Mouse (Mus musculus) limb, embryonic 12.5 days (tissue): ENCODE measurements at regions not wholly inside any gene's neighbourhood (a gene's known extent, or its start where the extent isn't known, plus 50 kb on each side); places are given as distances from the start of the nearest gene placed in this dataset.

Source experiments
- ATAC-seq: fragments of 200-750 bp; cut with Nextera tagmentation; 2 replicates; pipeline ENCODE4 v1.8.0; 2017; ENCODE audit warnings: low read depth, moderate TSS enrichment; ENCODE audit not compliant: insufficient number of reproducible peaks, insufficient read depth, low FRiP score, low TSS enrichment
- H3K27ac ChIP-seq: fragments of 300-500 bp; sonication (generic); 2 replicates; pipeline ENCODE4 v1.5.1; 2016; ENCODE audit warnings: mild to moderate bottlenecking, moderate library complexity
- H3K27me3 ChIP-seq: fragments of 300-500 bp; sonication (generic); 2 replicates; pipeline ENCODE4 v1.6.1; 2016; ENCODE audit warnings: mild to moderate bottlenecking, moderate library complexity
- H3K36me3 ChIP-seq: fragments of 300-500 bp; sonication (generic); 2 replicates; pipeline ENCODE4 v1.6.1; 2016; ENCODE audit warnings: mild to moderate bottlenecking, moderate library complexity
- H3K4me1 ChIP-seq: fragments of 300-500 bp; sonication (generic); replicated peaks from 2 replicates; pipeline ENCODE4 v1.6.1; 2016
- H3K4me2 ChIP-seq: fragments of 300-500 bp; sonication (generic); 2 replicates; pipeline ENCODE4 v1.6.1; 2016; ENCODE audit warnings: mild to moderate bottlenecking, moderate library complexity
- H3K4me3 ChIP-seq: fragments of 300-500 bp; sonication (generic); replicated peaks from 2 replicates; pipeline ENCODE4 v1.5.1; 2016; ENCODE audit warnings: mild to moderate bottlenecking
- H3K9ac ChIP-seq: fragments of 300-500 bp; sonication (generic); replicated peaks from 2 replicates; pipeline ENCODE4 v1.6.1; 2016; ENCODE audit warnings: mild to moderate bottlenecking, moderate library complexity
- H3K9me3 ChIP-seq: fragments of 300-500 bp; sonication (generic); 2 replicates; pipeline ENCODE4 v1.6.1; 2016; ENCODE audit warnings: mild to moderate bottlenecking, moderate library complexity
- WGBS: fragments of 180-500 bp; shearing (Covaris S2); methylation state at CpG from one replicate; pipeline ENCODE4 v1.1.7; 2016; 5-methylcytosine and 5-hydroxymethylcytosine counted together

DNA sequence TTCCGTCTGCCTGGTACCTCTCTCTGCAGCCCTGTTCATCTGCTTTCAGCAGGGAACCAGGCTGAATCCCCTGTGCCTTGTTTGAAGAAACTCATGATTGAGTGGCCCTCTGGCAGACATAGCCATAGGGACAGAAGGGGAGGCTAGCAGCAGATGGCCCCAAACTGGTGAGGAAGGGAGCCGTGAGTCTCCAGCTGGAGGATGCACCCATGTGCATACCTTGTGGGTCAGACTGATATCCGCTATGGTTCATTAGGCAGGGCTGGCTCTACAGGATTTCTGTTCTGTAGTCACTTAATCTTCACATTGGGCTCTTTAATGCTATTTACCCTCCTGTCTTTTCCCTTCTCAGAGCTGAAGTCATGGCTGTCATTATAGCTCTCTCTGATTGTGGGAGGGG is 175.9 kb upstream of the Mocs1 start:
- Histone ChIP-seq H3K27ac (no peak overlapping the region), H3K4me3 (no peak overlapping the region), H3K36me3 (no peaks in the 10 kb centered on the region), H3K4me1 (peaks cover 18% of the 10 kb centered on the region), H3K4me2 (no peak overlapping the region), H3K9ac (no peak overlapping the region), H3K27me3 (no peaks in the 10 kb centered on the region; the same call in none of the 2 replicates), H3K9me3 (no peaks in the 10 kb centered on the region)
- whole genome bisulfite sequencing: 81% methylated on average over 3 of the region's 3 CpGs
- no peak for ATAC-seq

DNA sequence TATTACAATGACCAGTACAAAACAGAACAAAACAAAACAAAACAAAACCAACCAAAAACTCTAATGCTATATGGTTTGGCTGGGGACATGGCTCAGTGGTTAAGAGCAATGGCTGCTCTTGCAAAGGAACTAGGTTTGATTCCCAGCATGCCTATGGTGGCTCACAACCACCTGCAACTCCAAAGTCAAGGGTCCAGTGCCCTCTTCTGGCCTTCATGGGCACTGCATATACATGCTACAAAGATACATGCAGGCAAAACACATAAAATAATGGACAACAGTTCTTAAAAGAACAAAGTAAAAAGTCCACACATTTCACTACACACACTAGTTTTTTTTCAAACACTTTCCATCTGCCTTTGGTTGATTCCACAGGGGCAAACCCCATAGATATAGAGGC is 169.7 kb upstream of the Mocs1 start:
- H3K4me3 ChIP-seq: no peak overlapping the region
- no peak overlapping the region for H3K4me2 ChIP-seq
- no peaks in the 10 kb centered on the region for H3K36me3 ChIP-seq
- no peak overlapping the region for H3K9ac ChIP-seq
- no peaks in the 10 kb centered on the region for H3K4me1 ChIP-seq
- no peaks in the 10 kb centered on the region for H3K9me3 ChIP-seq
- no peak overlapping the region for H3K27ac ChIP-seq
- H3K27me3 ChIP-seq: no peaks in the 10 kb centered on the region; the same call in 1 of the 2 replicates
- ATAC-seq: no peak

- Histone ChIP-seq H3K4me3 (no peak overlapping the region), H3K36me3 (no peaks in the 10 kb centered on the region), H3K9ac (no peak overlapping the region), H3K27me3 (no peaks in the 10 kb centered on the region), H3K27ac (no peak overlapping the region), H3K4me2 (no peak overlapping the region), H3K4me1 (no peaks in the 10 kb centered on the region), H3K9me3 (peaks cover 6% of the 10 kb centered on the region; the same call in 1 of the 2 replicates)
- no peak for ATAC-seq
- 18% methylated on average over 4 of the region's 4 CpGs for WGBS
Measured at GRCm38 (mm10) chr17:49262394-49262793, 165.8 kb upstream of the Mocs1 start.

GRCm38 (mm10) chr17:49266343-49266742 is 161.8 kb upstream of the Mocs1 start:
- H3K9ac ChIP-seq: no peak overlapping the region
- H3K27ac ChIP-seq: no peak overlapping the region
- no peak overlapping the region for H3K4me3 ChIP-seq
- no peaks in the 10 kb centered on the region for H3K27me3 ChIP-seq
- no peak overlapping the region for H3K4me2 ChIP-seq
- H3K36me3 ChIP-seq: no peaks in the 10 kb centered on the region
- H3K9me3 ChIP-seq: peaks cover 6% of the 10 kb centered on the region; the same call in 1 of the 2 replicates
- WGBS: 89% methylated on average over 4 of the region's 4 CpGs
- no peaks in the 10 kb centered on the region for H3K4me1 ChIP-seq
- ATAC-seq: no peak

DNA sequence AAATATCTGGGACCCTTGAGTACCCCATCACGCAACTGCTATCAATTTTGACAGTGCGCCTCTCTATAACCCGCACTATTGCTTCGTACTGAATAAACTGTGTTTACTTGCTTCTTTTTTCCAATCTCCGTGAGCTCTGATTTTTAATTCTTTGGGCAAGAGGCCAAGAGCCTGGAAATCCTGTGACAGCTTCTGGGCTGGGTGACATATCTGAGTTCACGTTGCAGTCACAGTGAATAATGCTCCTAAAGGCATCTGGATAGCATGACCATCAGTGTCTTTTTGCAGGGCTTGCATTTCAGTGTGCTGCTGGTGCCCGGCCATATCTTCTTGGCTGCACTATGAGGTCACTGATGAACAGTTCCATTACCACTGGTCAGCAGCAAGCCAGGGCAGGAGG is 158.2 kb upstream of the Mocs1 start:
- Histone ChIP-seq H3K27ac (no peak overlapping the region), H3K27me3 (no peaks in the 10 kb centered on the region), H3K4me2 (no peak overlapping the region), H3K4me3 (no peak overlapping the region), H3K9ac (no peak overlapping the region), H3K9me3 (peaks cover 6% of the 10 kb centered on the region; the same call in 1 of the 2 replicates), H3K36me3 (no peaks in the 10 kb centered on the region), H3K4me1 (no peaks in the 10 kb centered on the region)
- WGBS: 95% methylated on average over 7 of the region's 7 CpGs
- ATAC-seq: no peak

GRCm38 (mm10) chr17:49272661-49273448 is 155.3 kb upstream of the Mocs1 start:
- H3K9me3 ChIP-seq: no peaks in the 10 kb centered on the region
- ATAC-seq: no peak
- H3K4me3 ChIP-seq: no peak overlapping the region

DNA sequence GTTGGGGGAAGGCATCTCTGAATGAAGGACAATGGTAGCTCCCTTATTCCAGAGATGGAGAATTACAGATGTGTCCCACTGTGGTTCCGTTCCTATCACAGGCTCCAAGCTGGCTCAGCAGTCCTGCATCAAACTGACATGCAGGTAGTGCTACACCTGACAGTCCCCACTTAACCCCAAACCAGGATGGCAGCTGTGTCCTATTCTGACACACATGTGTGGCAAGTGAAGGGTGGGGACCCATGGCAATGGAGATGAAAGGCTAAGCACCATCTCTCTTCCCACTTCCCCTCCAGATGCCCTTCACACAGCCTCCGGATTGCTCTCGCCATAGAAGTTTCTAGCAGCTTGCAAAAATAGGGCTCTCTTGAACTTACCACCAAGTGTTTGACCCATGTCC is 153.2 kb upstream of the Mocs1 start:
- H3K9me3 ChIP-seq: no peaks in the 10 kb centered on the region
- peaks cover 18% of the 10 kb centered on the region for H3K4me1 ChIP-seq
- H3K36me3 ChIP-seq: no peaks in the 10 kb centered on the region
- no peak overlapping the region for H3K4me2 ChIP-seq
- ATAC-seq: no peak
- WGBS: 89% methylated on average over 3 of the region's 3 CpGs
- H3K9ac ChIP-seq: no peak overlapping the region
- H3K27me3 ChIP-seq: no peaks in the 10 kb centered on the region
- no peak overlapping the region for H3K27ac ChIP-seq
- H3K4me3 ChIP-seq: no peak overlapping the region

More at GRCm38 (mm10) chr17:49272661-49273448, 155.3 kb upstream of the Mocs1 start:
- Histone ChIP-seq H3K27me3 (no peaks in the 10 kb centered on the region), H3K4me2 (no peak overlapping the region), H3K27ac (no peak overlapping the region), H3K9ac (no peak overlapping the region), H3K4me1 (no peaks in the 10 kb centered on the region), H3K36me3 (no peaks in the 10 kb centered on the region)
- 75% methylated on average over 11 of the region's 11 CpGs for WGBS

DNA sequence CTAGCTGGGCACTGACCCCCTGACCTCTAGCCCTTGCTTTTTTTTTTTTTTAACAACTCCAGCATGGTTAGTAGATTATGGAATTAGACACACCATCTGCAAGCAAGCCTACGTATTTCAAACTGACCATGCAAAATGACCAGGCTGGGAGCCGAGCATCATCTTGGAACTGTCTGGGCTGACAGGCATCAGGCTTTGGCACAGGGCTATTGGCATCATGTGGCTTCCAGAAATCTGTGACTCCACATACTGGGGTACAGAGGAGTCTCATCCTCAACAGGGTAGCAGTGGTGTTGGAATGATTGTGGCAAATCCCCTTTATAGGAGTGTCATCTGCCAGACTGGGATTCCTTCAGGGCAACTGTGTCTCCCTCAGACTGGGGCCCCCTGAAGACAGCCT is 152.7 kb upstream of the Mocs1 start:
- Histone ChIP-seq H3K4me1 (peaks cover 18% of the 10 kb centered on the region), H3K36me3 (no peaks in the 10 kb centered on the region), H3K27me3 (no peaks in the 10 kb centered on the region), H3K27ac (no peak overlapping the region), H3K4me3 (no peak overlapping the region), H3K4me2 (no peak overlapping the region), H3K9ac (no peak overlapping the region), H3K9me3 (no peaks in the 10 kb centered on the region)
- whole genome bisulfite sequencing: 69% methylated on average over 2 of the region's 2 CpGs
- ATAC-seq: no peak

- 86% methylated on average over 2 of the region's 2 CpGs for WGBS
- Histone ChIP-seq H3K9me3 (no peaks in the 10 kb centered on the region), H3K4me3 (no peak overlapping the region), H3K27me3 (no peaks in the 10 kb centered on the region), H3K9ac (no peak overlapping the region), H3K4me2 (no peak overlapping the region), H3K4me1 (peaks cover 18% of the 10 kb centered on the region), H3K36me3 (no peaks in the 10 kb centered on the region), H3K27ac (no peak overlapping the region)
- ATAC-seq: no peak
Measured at GRCm38 (mm10) chr17:49275916-49276315, 152.2 kb upstream of the Mocs1 start.

DNA sequence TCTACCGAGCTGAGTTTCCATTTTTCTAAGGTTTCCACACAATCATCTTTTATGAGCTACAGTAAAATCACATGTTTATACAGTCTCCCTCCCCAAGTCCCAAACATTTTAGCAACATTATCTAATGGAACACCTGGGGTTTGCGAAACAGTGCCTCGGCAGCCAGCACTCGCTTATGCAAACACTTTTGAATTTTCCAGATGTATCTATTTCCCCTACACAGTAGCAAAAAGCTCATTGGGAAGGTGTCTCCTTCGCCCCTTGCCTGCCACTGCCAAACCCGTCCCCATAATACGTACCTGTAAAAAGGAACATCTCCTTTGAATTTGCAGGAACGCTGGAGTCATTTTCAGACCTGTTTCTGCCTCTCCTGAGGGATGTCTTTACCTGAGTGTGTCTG is 149.6 kb upstream of the Mocs1 start:
- no peak overlapping the region for H3K9ac ChIP-seq
- H3K36me3 ChIP-seq: no peaks in the 10 kb centered on the region
- no peak for ATAC-seq
- H3K9me3 ChIP-seq: 0 out of 2 replicates have a peak, but pooled peaks cover 4% of the 10 kb centered on the region
- no peak overlapping the region for H3K4me2 ChIP-seq
- H3K27me3 ChIP-seq: no peaks in the 10 kb centered on the region
- WGBS: 47% methylated on average over 8 of the region's 8 CpGs
- no peak overlapping the region for H3K4me3 ChIP-seq
- H3K27ac ChIP-seq: peak overlapping the region; percentile 84
- peaks cover 18% of the 10 kb centered on the region for H3K4me1 ChIP-seq

- Histone ChIP-seq H3K4me2 (no peak overlapping the region), H3K36me3 (no peaks in the 10 kb centered on the region), H3K27ac (peak overlapping the region; percentile 84), H3K4me3 (no peak overlapping the region), H3K4me1 (peaks cover 18% of the 10 kb centered on the region), H3K9me3 (0 out of 2 replicates have a peak, but pooled peaks cover 4% of the 10 kb centered on the region), H3K9ac (no peak overlapping the region), H3K27me3 (no peaks in the 10 kb centered on the region)
- ATAC-seq: no peak
- 47% methylated on average over 10 of the region's 10 CpGs for WGBS
Measured at GRCm38 (mm10) chr17:49278973-49279727, 149.0 kb upstream of the Mocs1 start.
